ENCODE assay signal across 28 mouse cellular contexts in the genomic region with DNA sequence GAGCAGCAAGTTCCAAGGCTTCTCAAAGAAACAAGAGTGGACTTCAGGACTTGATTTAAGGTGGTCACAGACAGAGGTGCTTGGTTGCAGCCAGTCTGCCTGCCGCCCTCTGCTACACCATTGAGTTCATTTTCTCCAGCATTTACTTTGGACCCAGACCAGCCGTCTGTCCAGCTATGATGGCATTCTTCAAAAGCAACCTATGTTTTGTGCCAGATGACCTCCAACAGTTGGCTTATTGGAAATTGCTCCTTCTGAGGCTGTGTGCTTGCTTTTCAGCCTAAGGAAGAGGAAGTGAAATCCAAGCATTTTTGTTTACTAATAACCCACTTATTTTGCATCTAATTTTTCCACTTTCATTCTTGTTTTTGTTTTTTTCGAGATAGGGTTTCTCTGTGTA.
"Had no signal": no experiment of that assay in that cellular context is flagged by ENCODE, and none has a peak within 500 bp of the region (broad histone marks: within the 10 kb centered on the region; RNA-seq: fewer than 3 reads in every experiment).

No protein-coding gene starts in this region.

- H3K4me3 ChIP-seq: gastrocnemius, adult 2 months; heart, embryonic 10.5 days; heart, embryonic 12.5 days; hindbrain, embryonic 10.5 days; hindbrain, embryonic 12.5 days; intestine, embryonic 15.5 days; left cerebral cortex, adult 2 months; limb, embryonic 10.5 days; limb, embryonic 12.5 days; liver, embryonic 13.5 days; liver, embryonic 15.5 days had no signal

- ATAC-seq: hindbrain, embryonic 16.5 days; inflammation-experienced regulatory T-cells, adult 6 months; intestine, embryonic 15.5 days; intestine, postnatal 0 days; liver, postnatal 0 days had no signal

- H3K27me3 ChIP-seq: heart, embryonic 12.5 days; hindbrain, embryonic 12.5 days; intestine, embryonic 15.5 days; limb, embryonic 12.5 days; liver, embryonic 13.5 days; liver, embryonic 15.5 days had no signal

- DNase-seq: gastrocnemius, adult 2 months; gastrocnemius, postnatal 10 days; gastrocnemius, postnatal 25 days; heart, adult 18-20 months; heart, postnatal 10 days; heart, postnatal 4 days; kidney, adult 18-20 months; kidney, adult 9 months; kidney, postnatal 10 days; kidney, postnatal 25 days; kidney, postnatal 4 days; layer of hippocampus, adult 9-11 months; liver, embryonic 13.5 days; liver, postnatal 0 days had no signal

- H3K4me2 ChIP-seq: heart, embryonic 12.5 days; hindbrain, embryonic 12.5 days; hindbrain, embryonic 14.5 days; intestine, embryonic 15.5 days; limb, embryonic 12.5 days; liver, embryonic 11.5 days; liver, embryonic 13.5 days; liver, embryonic 15.5 days had no signal

- H3K9me3 ChIP-seq: heart, embryonic 10.5 days; heart, embryonic 12.5 days; hindbrain, embryonic 10.5 days; hindbrain, embryonic 12.5 days; intestine, embryonic 15.5 days; limb, embryonic 10.5 days; limb, embryonic 12.5 days; liver, embryonic 13.5 days; liver, embryonic 15.5 days had no signal

- H3K27ac ChIP-seq: gastrocnemius, adult 2 months; heart, embryonic 10.5 days; hindbrain, embryonic 10.5 days; hindbrain, embryonic 12.5 days; hindbrain, embryonic 14.5 days; intestine, embryonic 15.5 days; left cerebral cortex, adult 2 months; limb, embryonic 10.5 days; limb, embryonic 12.5 days; liver, embryonic 13.5 days; liver, embryonic 15.5 days had no signal

- H3K4me1 ChIP-seq: hindbrain, embryonic 12.5 days; limb, embryonic 12.5 days; liver, embryonic 15.5 days had no signal

- H3K9ac ChIP-seq: heart, embryonic 12.5 days; hindbrain, embryonic 12.5 days; hindbrain, embryonic 14.5 days; intestine, embryonic 15.5 days; limb, embryonic 12.5 days; liver, embryonic 13.5 days; liver, embryonic 15.5 days; liver, postnatal 0 days had no signal
